Mouse (Mus musculus): Measurements from ENCODE around the gene Shld2.
A peak's percentile ranks its signal among the peaks of the same experiment; 100 is the strongest.
"Not testable (repeated sequence)": the region's sequence is repeated elsewhere in the genome, so short reads cannot be mapped to it uniquely, and the experiment has no call there.

The Shld2 gene

GRCm38 (mm10) chr14:34318113-34318512 is 7.8 kb upstream of the Shld2 start:
- no peak for DNase-seq (ENCODE audit: low read depth)

DNA sequence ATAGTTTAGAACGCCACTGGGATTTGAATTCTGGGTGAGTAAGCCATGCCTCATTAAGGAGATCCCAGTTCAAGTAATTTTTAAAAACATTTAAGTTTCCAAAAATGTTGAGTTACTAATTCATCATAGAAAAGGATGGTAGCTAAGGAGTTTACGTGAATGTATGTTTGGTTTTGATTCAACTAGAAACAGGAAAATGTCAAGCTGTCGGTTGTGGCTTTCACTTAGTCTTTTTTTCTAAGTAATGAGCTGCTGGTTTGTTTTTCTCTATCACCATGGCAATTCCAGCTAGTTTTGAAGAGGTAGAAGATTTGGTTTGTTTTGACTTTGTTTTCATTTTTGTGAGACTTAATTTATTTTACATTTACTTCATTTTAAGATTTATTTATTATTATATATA is 7.1 kb upstream of the Shld2 start:
- DNase-seq (ENCODE audit: low read depth) = no peak

DNA sequence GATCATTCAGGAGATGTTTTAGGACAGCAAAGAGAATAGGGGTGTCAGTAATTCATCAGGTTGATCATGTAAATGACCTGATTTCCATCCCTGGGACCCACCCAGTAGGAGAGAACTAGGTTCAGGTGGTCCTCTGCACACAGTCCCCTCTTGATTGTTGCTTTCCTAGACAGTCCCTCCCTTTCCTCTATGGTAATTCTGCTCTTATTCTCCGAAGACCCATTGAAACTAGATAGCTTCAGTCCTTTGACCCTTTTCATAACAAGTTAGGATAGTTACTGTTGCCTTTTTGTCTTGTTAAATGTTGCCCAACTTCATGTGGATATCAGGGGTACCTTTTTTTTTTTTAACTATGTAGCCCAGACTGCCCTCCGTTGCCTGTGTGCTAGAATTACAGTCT is 6.1 kb upstream of the Shld2 start:
- DNase-seq (ENCODE audit: low read depth) = no peak

GRCm38 (mm10) chr14:34314796-34315195 is 4.5 kb upstream of the Shld2 start:
- no peak for DNase-seq (ENCODE audit: low read depth)

DNA sequence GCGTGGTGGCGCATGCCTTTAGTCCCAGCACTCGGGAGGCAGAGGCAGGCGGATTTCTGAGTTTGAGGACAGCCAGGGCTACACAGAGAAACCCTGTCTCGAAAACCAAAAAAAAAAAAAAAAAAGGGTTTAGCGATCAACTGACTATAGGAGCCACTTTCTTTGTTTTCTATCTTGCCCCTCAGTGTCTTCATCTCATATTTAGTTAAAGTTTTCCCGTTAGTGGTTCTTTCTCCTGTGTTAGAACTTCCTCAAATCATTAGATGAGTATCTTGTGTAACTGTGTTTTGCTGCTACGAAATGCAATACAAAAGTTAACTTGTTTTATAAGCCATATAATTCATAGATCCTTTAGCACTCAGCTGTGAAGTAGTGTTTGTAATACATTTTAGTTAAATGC is 4.1 kb upstream of the Shld2 start:
- DNase-seq (ENCODE audit: low read depth) = not testable (repeated sequence)

GRCm38 (mm10) chr14:34313612-34314011 is 3.3 kb upstream of the Shld2 start:
- DNase-seq (ENCODE audit: low read depth) = no peak

DNA sequence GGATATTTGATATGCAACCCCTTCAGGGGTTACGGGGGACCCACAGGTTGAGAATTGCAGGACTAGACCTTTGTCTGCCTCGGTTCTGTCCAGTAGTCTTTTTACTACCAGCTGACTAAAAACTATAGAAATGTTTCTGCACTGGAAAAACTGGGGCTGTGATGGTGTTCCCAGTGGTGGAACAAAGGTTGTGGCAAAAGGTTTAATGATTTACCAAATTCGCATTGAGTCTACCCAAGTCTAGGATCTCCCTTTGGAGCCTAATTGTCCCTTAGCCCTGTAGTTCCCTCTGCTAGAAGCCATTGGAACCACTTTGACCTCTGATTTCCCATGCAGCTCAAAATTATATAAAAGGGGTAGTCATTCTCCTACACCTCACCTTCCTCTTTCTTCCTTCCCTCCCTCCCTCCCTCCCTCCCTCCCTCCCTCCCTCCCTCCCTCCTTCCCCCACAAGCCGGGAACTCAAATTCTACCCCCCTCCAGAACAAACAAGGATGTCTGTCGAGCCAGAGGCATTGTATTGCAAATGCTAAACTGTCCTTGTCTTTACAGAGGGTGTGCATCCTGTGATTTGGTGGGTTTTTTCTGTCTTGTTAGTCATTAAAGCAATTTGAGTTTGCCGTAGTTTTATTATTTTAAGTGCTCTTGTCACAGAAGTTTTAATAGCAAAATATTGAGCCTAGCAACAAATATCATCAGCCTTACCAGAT is 2.2 kb upstream of the Shld2 start:
- no peak for DNase-seq (ENCODE audit: low read depth)

DNA sequence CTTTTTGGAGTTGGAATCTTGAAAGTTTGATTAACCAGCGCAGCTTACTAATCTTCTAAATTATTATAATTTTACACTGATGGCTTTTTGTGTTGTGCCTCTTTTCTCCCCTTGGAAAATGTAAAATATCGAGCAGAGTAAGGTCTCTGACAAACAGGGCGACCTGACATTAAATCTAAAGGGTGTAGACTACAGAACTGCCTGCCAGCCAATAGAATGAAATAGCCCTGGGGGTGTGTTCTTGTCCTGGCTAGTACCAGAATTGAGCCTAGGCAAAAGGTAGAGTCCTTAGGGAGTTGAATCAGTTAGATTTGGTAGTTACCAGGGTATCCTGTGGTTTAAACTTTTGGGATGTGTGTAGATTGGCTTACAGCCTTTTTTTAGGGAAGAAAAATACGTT is 1.4 kb upstream of the Shld2 start:
- peak; percentile 8 for DNase-seq (ENCODE audit: low read depth)

- peak; percentile 31 for DNase-seq (ENCODE audit: low read depth)
Measured at GRCm38 (mm10) chr14:34311021-34311631, 833 bp upstream of the Shld2 start.

DNA sequence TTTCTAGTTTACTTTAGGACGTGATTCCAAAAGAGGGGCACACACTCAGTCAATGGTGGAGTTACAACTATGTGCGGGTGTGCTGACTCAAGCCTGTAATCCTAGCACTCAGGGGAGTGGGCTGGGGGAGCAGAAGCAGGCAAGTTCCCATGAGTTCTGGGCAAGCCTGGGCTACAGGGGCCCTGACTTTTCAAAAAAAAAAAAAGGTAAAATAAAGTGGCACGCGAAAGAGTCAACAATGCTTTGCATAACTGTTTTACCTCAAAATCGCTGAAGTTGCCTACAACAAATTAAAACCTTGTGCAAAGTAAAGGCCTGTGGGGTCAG is 423 bp downstream of the Shld2 start:
- no peak for DNase-seq (ENCODE audit: low read depth)

DNA sequence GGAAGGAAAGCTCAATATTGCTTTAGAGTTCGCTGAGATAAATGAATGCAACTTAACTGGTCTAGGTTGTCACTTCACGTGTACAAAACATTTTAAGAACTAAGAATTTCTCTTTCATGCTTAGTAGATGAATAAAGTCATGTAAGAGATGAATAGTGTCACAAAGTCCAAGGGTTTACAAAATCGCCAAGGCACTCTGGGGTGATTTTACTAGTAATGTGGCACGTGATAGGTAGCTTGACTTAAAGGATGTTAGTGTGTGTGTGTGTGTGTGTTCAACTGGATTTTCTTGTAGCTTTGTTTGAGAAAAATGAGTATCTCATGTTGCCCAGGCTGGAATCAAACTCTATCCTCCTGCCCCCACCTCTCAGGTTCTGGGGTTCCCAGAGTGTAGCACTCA is 1.0 kb downstream of the Shld2 start:
- DNase-seq (ENCODE audit: low read depth) = peak; percentile 4

DNA sequence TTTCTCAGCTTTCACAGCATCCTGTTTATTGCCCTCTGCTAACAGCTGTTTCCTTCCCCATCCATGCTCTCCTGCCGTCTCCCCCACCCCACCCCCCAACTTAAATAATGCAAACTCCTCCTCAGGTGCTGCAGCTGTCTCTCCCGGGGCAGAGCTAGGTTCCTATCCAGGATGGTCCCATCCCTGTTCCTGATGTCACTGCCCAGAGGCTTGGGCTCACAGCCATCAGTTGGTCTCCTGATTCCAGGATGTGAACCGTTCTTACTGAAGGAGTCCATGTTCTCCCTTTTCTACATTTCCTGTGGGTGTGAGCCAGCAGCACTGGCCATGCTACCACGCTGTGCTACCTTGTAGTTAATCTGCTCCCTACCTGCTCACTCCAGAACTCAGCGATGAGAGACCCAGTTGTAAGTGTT is 7.0 kb downstream of the Shld2 start:
- no peak for DNase-seq (ENCODE audit: low read depth)

DNA sequence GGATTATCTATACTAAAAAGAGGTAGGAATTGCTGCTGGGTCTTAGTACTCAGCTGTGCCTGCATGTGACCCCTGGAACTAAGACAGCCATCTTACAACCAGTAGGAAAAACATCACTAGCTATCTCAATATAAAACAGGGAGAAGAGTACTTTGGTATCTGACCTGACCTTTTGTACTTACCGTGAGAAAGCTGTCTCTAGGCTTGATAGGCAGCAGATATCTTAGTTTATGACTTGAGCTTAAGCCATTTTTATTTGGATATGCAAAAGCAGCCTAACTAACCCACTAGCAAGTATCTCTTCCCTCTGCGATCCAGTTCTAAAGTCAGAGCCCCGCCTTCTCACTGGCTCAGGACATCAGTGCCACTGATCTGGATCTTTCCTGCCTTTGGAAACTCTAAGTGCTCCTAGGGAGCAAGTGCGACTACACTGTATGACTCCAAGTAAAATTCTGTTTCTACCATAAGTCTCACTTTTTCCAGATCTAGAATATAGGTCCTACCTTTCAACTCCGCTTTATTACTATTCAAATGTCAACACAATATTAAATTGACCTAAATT is 7.5 kb downstream of the Shld2 start:
- DNase-seq (ENCODE audit: low read depth) = no peak

- no peak for DNase-seq (ENCODE audit: low read depth)
Measured at GRCm38 (mm10) chr14:34298871-34299700, 11.2 kb downstream of the Shld2 start.

GRCm38 (mm10) chr14:34297634-34298033 is 12.7 kb downstream of the Shld2 start:
- DNase-seq (ENCODE audit: low read depth) = no peak

DNA sequence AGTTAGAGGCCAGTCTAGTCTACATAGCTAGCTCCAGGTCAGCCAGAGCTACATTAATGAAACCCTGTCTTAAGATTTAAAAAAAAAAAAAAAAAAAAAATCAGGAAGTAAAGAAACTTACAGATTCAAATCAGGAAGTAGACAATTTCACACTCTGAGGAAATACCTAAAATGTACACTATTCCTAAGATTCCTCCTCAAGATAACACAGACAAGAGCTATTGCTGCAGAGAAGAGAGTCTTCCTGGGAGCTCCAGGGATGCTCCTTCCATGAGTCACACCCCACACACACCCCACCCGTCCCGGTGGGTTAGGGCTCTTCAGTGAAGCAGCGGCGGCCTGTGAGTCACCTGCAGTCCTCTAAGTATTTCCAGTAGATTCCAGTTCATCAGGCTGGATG is 13.3 kb downstream of the Shld2 start:
- no peak for DNase-seq (ENCODE audit: low read depth)

- DNase-seq (ENCODE audit: low read depth) = no peak
Measured at GRCm38 (mm10) chr14:34296350-34296749, 13.9 kb downstream of the Shld2 start.

GRCm38 (mm10) chr14:34293641-34294040 is 16.7 kb downstream of the Shld2 start:
- no peak for DNase-seq (ENCODE audit: low read depth)

DNA sequence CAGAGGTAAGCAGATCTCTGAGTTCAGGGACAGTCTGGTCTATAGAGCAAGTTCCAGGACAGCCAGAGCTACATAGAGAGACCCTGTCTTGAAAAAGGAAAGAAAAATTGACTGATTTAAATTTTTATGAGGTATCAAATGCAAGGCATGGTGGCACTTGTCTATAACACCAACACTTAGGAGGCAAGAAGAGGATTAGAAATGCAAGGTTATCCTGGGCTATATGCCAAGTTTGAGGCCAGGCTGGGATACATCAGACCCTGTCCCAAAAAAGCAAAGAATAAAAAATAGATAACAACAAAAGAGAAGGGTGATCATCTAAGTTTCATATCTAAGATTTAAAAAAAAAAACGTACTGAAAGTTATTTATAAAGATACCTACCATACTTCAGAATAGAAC is 20.1 kb downstream of the Shld2 start:
- no peak for DNase-seq (ENCODE audit: low read depth)

GRCm38 (mm10) chr14:34289259-34290015 is 20.9 kb downstream of the Shld2 start:
- no peak for DNase-seq (ENCODE audit: low read depth)

GRCm38 (mm10) chr14:34288396-34288795 is 21.9 kb downstream of the Shld2 start:
- no peak for DNase-seq (ENCODE audit: low read depth)

DNA sequence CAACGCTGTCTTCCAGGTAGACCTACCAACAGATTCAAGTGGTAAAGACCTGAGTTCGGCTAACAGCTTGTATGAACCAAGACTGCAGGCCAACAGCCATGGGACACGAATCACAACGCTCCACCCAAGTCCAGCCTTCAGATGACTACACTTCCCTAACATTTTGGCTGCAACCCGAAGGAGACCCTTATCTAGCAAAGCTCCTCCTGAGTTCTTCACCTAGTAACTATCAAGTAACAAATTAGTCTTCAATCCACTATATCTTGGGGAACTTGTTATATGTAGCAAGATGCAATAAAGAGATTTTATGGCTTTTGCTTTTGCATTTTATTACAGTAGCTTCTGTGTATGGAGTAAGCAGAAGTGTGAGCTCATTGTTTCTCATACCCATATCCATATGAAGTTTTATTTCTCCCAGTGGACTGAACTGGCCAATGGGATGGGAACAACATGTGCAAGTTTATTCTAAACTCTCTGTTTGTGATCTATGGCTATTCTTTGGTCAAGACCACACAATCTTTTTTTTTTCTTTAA is 28.5 kb downstream of the Shld2 start:
- no peak for DNase-seq (ENCODE audit: low read depth)
